Mouse (Mus musculus): ENCODE data around the gene Noxo1. TPM values are rescaled to one million over a fixed set of nuclear protein-coding genes. Genes with fewer than 3 reads are reported as not detected.

Gene Noxo1
- polyA plus RNA-seq, 1 experiment: 0.34 TPM

- peaks cover 19% of the 10 kb centered on the region for H3K79me3 ChIP-seq (ENCODE audit: low read depth)
- no peaks in the 10 kb centered on the region for H3K27me3 ChIP-seq (ENCODE audit: control insufficient read depth, insufficient read depth, insufficient read length)
- H3K36me3 ChIP-seq (ENCODE audit: control insufficient read depth, insufficient read depth): peaks cover 40% of the 10 kb centered on the region
- H3ac ChIP-seq (ENCODE audit: control insufficient read depth, insufficient read length, low read depth): peak overlapping the region; percentile 53
- H3K4me3 ChIP-seq (ENCODE audit: insufficient read depth, poor library complexity, severe bottlenecking): no peak overlapping the region
- no peak for TF ChIP-seq USF1 (IDR thresholded peaks at IDR 0.05; ENCODE audit: low read depth)
- no peak for TF ChIP-seq MYOG (IDR thresholded peaks at IDR 0.05; ENCODE audit: control insufficient read depth, extremely low read depth, insufficient read length)
- no peak for TF ChIP-seq CTCF (IDR thresholded peaks at IDR 0.05; ENCODE audit: control insufficient read depth, insufficient read depth, insufficient read length)
- no peak for TF ChIP-seq MAX (IDR thresholded peaks at IDR 0.05)
- TF ChIP-seq FOSL1 (IDR thresholded peaks at IDR 0.05; ENCODE audit: insufficient read depth, low read length, poor library complexity, severe bottlenecking): no peak
- TF ChIP-seq MYOD1 (IDR thresholded peaks at IDR 0.05; ENCODE audit: control insufficient read depth, insufficient read length, low read depth): no peak
- TF ChIP-seq CEBPB (IDR thresholded peaks at IDR 0.05; ENCODE audit: low read depth): no peak
- peaks cover 25% of the 10 kb centered on the region for H3K79me2 ChIP-seq (ENCODE audit: control insufficient read depth, insufficient read depth)
Measured at GRCm38 (mm10) chr17:24705821-24706220, 9.8 kb downstream of the Noxo1 start.

DNA sequence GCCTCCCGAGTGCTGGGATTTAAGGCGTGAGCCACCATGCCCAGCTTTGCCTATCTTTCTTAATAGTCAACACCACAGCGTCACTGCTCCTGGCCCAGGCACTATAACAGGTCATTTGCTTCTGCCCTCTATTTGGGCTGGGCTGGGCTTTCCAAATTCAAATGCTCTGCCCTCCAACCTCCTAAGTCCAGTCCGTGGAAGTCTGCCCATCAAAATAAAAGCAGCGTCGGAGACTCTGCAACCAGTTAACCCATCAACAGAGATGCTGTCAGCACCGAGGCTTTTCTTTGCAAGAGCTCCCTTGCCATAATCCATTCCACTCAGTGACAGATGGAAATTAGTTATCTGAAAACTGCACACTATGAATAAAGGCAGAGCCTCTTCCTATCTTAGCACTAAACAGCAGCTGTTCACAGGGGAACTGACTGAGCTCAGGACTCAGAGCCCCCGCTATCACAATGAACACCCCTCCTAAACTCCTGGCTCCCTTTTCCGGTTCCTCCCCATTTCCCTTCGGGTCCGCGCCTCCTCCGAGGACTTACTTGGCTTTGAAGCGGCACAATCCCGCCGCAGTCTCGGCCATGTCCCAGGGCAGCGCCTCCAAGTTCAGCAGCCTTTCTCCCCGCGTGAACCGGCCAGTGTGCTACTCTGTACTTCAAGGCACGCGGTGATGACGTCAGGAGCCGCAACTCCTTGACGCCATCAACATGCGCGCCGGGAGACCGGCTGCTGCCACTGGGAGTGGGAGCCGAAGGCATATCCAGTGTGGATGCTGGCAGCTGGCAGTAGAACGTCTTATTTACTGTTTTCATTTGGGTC lies 11.2 kb downstream of the Noxo1 start, which contains the start of gene Tbl3:
Tbl3 (minus strand) TSS at position 679 of the 819 bp plus-strand sequence.
- H3K36me3 ChIP-seq (ENCODE audit: control insufficient read depth, insufficient read depth): peaks cover 27% of the 10 kb centered on the region
- peaks cover 19% of the 10 kb centered on the region for H3K79me3 ChIP-seq (ENCODE audit: low read depth)
- H3K27me3 ChIP-seq (ENCODE audit: control insufficient read depth, insufficient read depth, insufficient read length): no peaks in the 10 kb centered on the region
- peak within 1 kb of the TSS; percentile 96 for H3K4me3 ChIP-seq (ENCODE audit: insufficient read depth, poor library complexity, severe bottlenecking)
- H3ac ChIP-seq (ENCODE audit: control insufficient read depth, insufficient read length, low read depth): peak within 1 kb of the TSS; percentile 86
- peaks cover 25% of the 10 kb centered on the region for H3K79me2 ChIP-seq (ENCODE audit: control insufficient read depth, insufficient read depth)
- TF ChIP-seq USF1 (IDR thresholded peaks at IDR 0.05; ENCODE audit: low read depth) (no peak), MAX (IDR thresholded peaks at IDR 0.05) (peak; percentile 78), CEBPB (IDR thresholded peaks at IDR 0.05; ENCODE audit: low read depth) (no peak), MYOD1 (IDR thresholded peaks at IDR 0.05; ENCODE audit: control insufficient read depth, insufficient read length, low read depth) (no peak)

DNA sequence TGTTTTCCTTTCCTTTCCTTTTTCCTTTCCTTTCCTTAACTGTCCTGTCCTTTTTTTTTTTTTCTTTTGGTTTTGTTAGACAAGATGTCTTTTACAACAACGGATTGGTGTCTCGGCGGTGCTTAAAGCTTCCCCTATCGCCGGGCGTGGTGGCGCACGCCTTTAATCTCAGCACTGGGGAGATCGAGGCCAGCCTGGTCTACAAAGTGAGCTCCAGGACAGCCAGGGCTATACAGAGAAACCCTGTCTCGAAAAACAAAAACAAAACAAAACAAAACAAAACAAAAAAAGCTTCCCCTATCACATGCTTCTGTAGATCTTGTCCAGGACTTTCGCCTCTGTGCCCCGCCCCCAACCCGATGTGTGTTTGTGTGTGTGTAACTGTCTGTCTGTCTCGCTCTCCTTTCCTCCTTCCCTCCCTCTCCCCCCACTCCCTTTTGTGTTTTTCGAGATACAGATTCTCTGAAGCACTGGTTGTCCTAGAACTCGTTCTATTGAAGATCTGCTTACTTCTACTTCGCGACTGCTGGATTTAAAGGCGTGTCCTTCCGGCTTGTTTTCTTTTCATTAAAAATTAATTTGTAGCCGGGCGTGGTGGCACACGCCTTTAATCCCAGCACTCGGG lies 11.9 kb downstream of the Noxo1 start:
- TF ChIP-seq MYOG (IDR thresholded peaks at IDR 0.05; ENCODE audit: control insufficient read depth, extremely low read depth, insufficient read length) (no peak), MYOD1 (IDR thresholded peaks at IDR 0.05; ENCODE audit: control insufficient read depth, insufficient read length, low read depth) (no peak), CEBPB (IDR thresholded peaks at IDR 0.05; ENCODE audit: low read depth) (no peak), USF1 (IDR thresholded peaks at IDR 0.05; ENCODE audit: low read depth) (no peak), CTCF (IDR thresholded peaks at IDR 0.05; ENCODE audit: control insufficient read depth, insufficient read depth, insufficient read length) (no peak), MAX (IDR thresholded peaks at IDR 0.05) (no peak), FOSL1 (IDR thresholded peaks at IDR 0.05; ENCODE audit: insufficient read depth, low read length, poor library complexity, severe bottlenecking) (no peak)
- H3K4me3 ChIP-seq (ENCODE audit: insufficient read depth, poor library complexity, severe bottlenecking): peak overlapping the region; percentile 96
- peaks cover 19% of the 10 kb centered on the region for H3K79me3 ChIP-seq (ENCODE audit: low read depth)
- peaks cover 25% of the 10 kb centered on the region for H3K79me2 ChIP-seq (ENCODE audit: control insufficient read depth, insufficient read depth)
- no peaks in the 10 kb centered on the region for H3K27me3 ChIP-seq (ENCODE audit: control insufficient read depth, insufficient read depth, insufficient read length)
- peak overlapping the region; percentile 86 for H3ac ChIP-seq (ENCODE audit: control insufficient read depth, insufficient read length, low read depth)
- peaks cover 21% of the 10 kb centered on the region for H3K36me3 ChIP-seq (ENCODE audit: control insufficient read depth, insufficient read depth)

DNA sequence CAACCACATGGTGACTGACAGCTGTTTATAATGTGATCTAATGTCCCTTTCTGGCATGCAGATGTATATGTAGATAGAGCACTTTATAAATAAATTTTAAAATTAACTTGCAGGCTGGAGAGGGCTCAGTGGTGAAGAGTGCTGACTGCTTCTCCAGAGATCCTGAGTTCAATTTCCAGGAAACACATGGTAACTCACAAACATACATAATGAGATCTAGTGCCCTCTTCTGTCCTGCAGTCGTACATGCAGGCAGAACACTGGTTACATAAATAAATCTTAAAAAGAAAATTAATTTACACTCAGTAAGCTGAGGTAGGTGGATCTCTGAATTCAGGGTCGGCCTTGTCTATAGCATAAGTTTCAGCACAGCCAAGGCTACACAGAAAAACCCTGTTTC lies 12.6 kb downstream of the Noxo1 start:
- Histone ChIP-seq H3K79me3 (ENCODE audit: low read depth) (peaks cover 19% of the 10 kb centered on the region), H3K27me3 (ENCODE audit: control insufficient read depth, insufficient read depth, insufficient read length) (no peaks in the 10 kb centered on the region), H3K79me2 (ENCODE audit: control insufficient read depth, insufficient read depth) (peaks cover 25% of the 10 kb centered on the region), H3K36me3 (ENCODE audit: control insufficient read depth, insufficient read depth) (peaks cover 19% of the 10 kb centered on the region), H3K4me3 (ENCODE audit: insufficient read depth, poor library complexity, severe bottlenecking) (no peak overlapping the region), H3ac (ENCODE audit: control insufficient read depth, insufficient read length, low read depth) (no peak overlapping the region)
- TF ChIP-seq CEBPB (IDR thresholded peaks at IDR 0.05; ENCODE audit: low read depth) (no peak), USF1 (IDR thresholded peaks at IDR 0.05; ENCODE audit: low read depth) (no peak), MYOD1 (IDR thresholded peaks at IDR 0.05; ENCODE audit: control insufficient read depth, insufficient read length, low read depth) (no peak), CTCF (IDR thresholded peaks at IDR 0.05; ENCODE audit: control insufficient read depth, insufficient read depth, insufficient read length) (no peak), FOSL1 (IDR thresholded peaks at IDR 0.05; ENCODE audit: insufficient read depth, low read length, poor library complexity, severe bottlenecking) (no peak), MAX (IDR thresholded peaks at IDR 0.05) (no peak), MYOG (IDR thresholded peaks at IDR 0.05; ENCODE audit: control insufficient read depth, extremely low read depth, insufficient read length) (no peak)

- Histone ChIP-seq H3ac (ENCODE audit: control insufficient read depth, insufficient read length, low read depth) (no peak overlapping the region), H3K79me3 (ENCODE audit: low read depth) (peaks cover 4% of the 10 kb centered on the region), H3K27me3 (ENCODE audit: control insufficient read depth, insufficient read depth, insufficient read length) (no peaks in the 10 kb centered on the region), H3K4me3 (ENCODE audit: insufficient read depth, poor library complexity, severe bottlenecking) (no peak overlapping the region), H3K36me3 (ENCODE audit: control insufficient read depth, insufficient read depth) (peaks cover 13% of the 10 kb centered on the region), H3K79me2 (ENCODE audit: control insufficient read depth, insufficient read depth) (peaks cover 29% of the 10 kb centered on the region)
- TF ChIP-seq MYOD1 (IDR thresholded peaks at IDR 0.05; ENCODE audit: control insufficient read depth, insufficient read length, low read depth): no peak
- no peak for TF ChIP-seq MAX (IDR thresholded peaks at IDR 0.05)
- no peak for TF ChIP-seq FOSL1 (IDR thresholded peaks at IDR 0.05; ENCODE audit: insufficient read depth, low read length, poor library complexity, severe bottlenecking)
- no peak for TF ChIP-seq CTCF (IDR thresholded peaks at IDR 0.05; ENCODE audit: control insufficient read depth, insufficient read depth, insufficient read length)
- TF ChIP-seq USF1 (IDR thresholded peaks at IDR 0.05; ENCODE audit: low read depth): no peak
Measured at GRCm38 (mm10) chr17:24715556-24715955, 19.5 kb downstream of the Noxo1 start.

Data from C2C12 (cell line).